ENCODE assay signal across 8 mouse cellular contexts in genomic region chr3:95356701-95357449, GRCm38 (mm10). TPM values are rescaled to one million over a fixed set of nuclear protein-coding genes. Genes with fewer than 3 reads are reported as not detected.
DNase-seq lines count a peak whose midpoint lies in the region; ATAC-seq and TF ChIP-seq lines count a peak whose summit lies in the region.
"Not testable (repeated sequence)": the region's sequence is repeated elsewhere in the genome, so short reads cannot be mapped to it uniquely, and the experiment has no call there.

Gene Setdb1 (minus strand): TSS chr3:95357202.

- not testable (repeated sequence) for TF ChIP-seq CTCF in lung, adult 2 months (IDR thresholded peaks at IDR 0.05; ENCODE audit: insufficient read depth, low read length)

- H3K4me2 ChIP-seq in forebrain, embryonic 15.5 days (replicated peaks), result peak within 1 kb of the TSS; percentile 42

- H3K36me3 ChIP-seq in ES-E14 (ENCODE audit: control insufficient read depth, insufficient read depth, low read length, poor library complexity, severe bottlenecking), result not testable (repeated sequence)
- peaks cover 18% of the 10 kb centered on the region for H3K36me3 ChIP-seq in forebrain, embryonic 15.5 days

- H3K4me1 ChIP-seq in ES-E14 (ENCODE audit: control insufficient read depth in 2 of 2, insufficient read depth in 2 of 2, low read length in 2 of 2, poor library complexity in 1 of 2); forebrain, embryonic 15.5 days; lung, adult 2 months (ENCODE audit: control insufficient read depth, insufficient read depth, low read length): not testable (repeated sequence)

- not testable (repeated sequence) for TF ChIP-seq POLR2A in lung, adult 2 months (IDR thresholded peaks at IDR 0.05; ENCODE audit: borderline replicate concordance, extremely low read depth, low read depth, low read length)

- H3K27me3 ChIP-seq in forebrain, embryonic 15.5 days, result not testable (repeated sequence)

- under 1% methylated on average over 31 of the region's 57 CpGs for WGBS in forebrain, embryonic 15.5 days
- under 1% methylated on average over 32 of the region's 57 CpGs for WGBS in lung, adult 2 months

- H3K9me3 ChIP-seq in ES-E14 (ENCODE audit: control insufficient read depth, insufficient read depth, low read depth, low read length); forebrain, embryonic 15.5 days: not testable (repeated sequence)

- intact Hi-C loops in heart, postnatal 25 days (cut with DNase I), result loop anchor here (5.0 kb wide), 1 partner anchor 75 kb away; the partner anchor contains the start of gene Arnt

- in situ Hi-C loops in ES-E14 (cut with MboI; ENCODE audit: low sequenced_read_pairs in 2 of 2, unreplicated experiment in 2 of 2), result not testable (repeated sequence)

- H3K9ac ChIP-seq in ES-E14 (ENCODE audit: insufficient read depth, low read depth, low read length, poor library complexity, severe bottlenecking), result peak within 1 kb of the TSS; percentile 73
- H3K9ac ChIP-seq in forebrain, embryonic 15.5 days (replicated peaks), result peak within 1 kb of the TSS; percentile 52

- peak; percentile 97 for ATAC-seq in forebrain, embryonic 15.5 days (replicated peaks)
- ATAC-seq in neutrophil, adult 5-6 weeks (ENCODE audit: extremely low read depth, insufficient number of reproducible peaks, low FRiP score, poor library complexity, severe bottlenecking), result peak; percentile 85

- not testable (repeated sequence) for H3K27ac ChIP-seq in ES-E14 (ENCODE audit: insufficient read depth, low read depth, low read length, poor library complexity, severe bottlenecking)
- peak within 1 kb of the TSS; percentile 63 for H3K27ac ChIP-seq in forebrain, embryonic 15.5 days (replicated peaks)

- H3K4me3 ChIP-seq in ES-E14 (ENCODE audit: insufficient read depth in 1 of 2, low read depth in 1 of 2, low read length in 2 of 2, poor library complexity in 1 of 2, severe bottlenecking in 1 of 2), result peak within 1 kb of the TSS; percentile 60 to 68
- peak within 1 kb of the TSS; percentile 48 for H3K4me3 ChIP-seq in forebrain, embryonic 15.5 days
- H3K4me3 ChIP-seq in lung, adult 2 months (replicated peaks; ENCODE audit: extremely low read depth, low read depth, low read length), result peak within 1 kb of the TSS; percentile 55

- DNase-seq in ES-E14 (ENCODE audit: low read depth, low spot score), result peak; percentile 98
- peak; percentile 92 for DNase-seq in cerebellum, adult 11-12 months
- DNase-seq in heart, postnatal 25 days (ENCODE audit: low spot score), result peak; percentile 79
- DNase-seq in layer of hippocampus, adult 18-20 months (ENCODE audit: low spot score in 2 of 2), result peak; percentile 88 to 95
- peak; percentile 92 for DNase-seq in lung, adult 2 months
- DNase-seq in thymus, adult 18-20 months, result peak; percentile 84 to 91

TF ChIP-seq in ES-E14, 5 proteins besides CTCF, POLR2A, EP300 and RAD21:
- TF ChIP-seq HCFC1 (IDR thresholded peaks at IDR 0.05; ENCODE audit: borderline replicate concordance, insufficient read depth, low read length) (peak; percentile 79), CHD2 (IDR thresholded peaks at IDR 0.05; ENCODE audit: low read depth, low read length) (peak; percentile 26; the same call in 1 of the 2 replicates)

RNA-seq across cellular contexts. Expression of gene Setdb1, which starts in this region (rescaled TPM):
- 54.7 and 59.1 TPM in 2 replicates for total RNA-seq in ES-E14 (2012; rRNA removed)
- polyA plus RNA-seq in forebrain, embryonic 15.5 days (2015; fragmentation: Nextera tagmentation; extraction: Ambion mirVana), result 45.2 and 48.8 TPM in 2 replicates
- total RNA-seq in heart, postnatal 25 days (2021), result 10 to 100 TPM; 11.2 to 11.4 TPM
- 10 to 100 TPM; 31.9 to 38.0 TPM for total RNA-seq in layer of hippocampus, adult 18-20 months (2021)
- polyA plus RNA-seq in lung, adult 2 months (2012; rRNA removed), result 10.7 and 14.7 TPM in 2 replicates
- total RNA-seq in neutrophil, adult 5-6 weeks (2017), result 30.6 and 39.3 TPM in 2 replicates
